Comparison of ENCODE assay signal across 7 mouse cellular contexts in the genomic region with DNA sequence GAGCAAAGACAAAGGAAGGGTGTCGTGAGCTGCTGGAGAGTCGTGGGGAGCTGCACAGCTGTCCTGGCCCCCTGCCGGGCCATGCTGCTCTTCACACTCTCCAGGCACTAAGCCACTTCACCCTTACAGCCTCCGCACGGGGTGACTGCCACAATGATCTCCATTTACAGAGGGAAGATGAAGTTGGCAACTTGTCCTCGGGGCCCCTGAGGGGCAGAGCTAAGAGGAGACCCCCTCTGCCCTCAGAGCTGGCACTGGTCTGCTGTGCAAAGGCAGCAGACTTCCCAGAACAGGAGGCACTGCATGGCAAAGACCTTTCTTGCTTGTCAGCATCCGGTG. TPM values are rescaled to one million over a fixed set of nuclear protein-coding genes. Genes with fewer than 3 reads are reported as not detected.
A peak's percentile ranks its signal among the peaks of the same experiment; 100 is the strongest.
DNase-seq lines count a peak whose midpoint lies in the region; ATAC-seq and TF ChIP-seq lines count a peak whose summit lies in the region.

No protein-coding gene starts in this region.

- no peak for TF ChIP-seq EP300 in lung, postnatal 0 days (IDR thresholded peaks at IDR 0.05)

- no peak overlapping the region for H3ac ChIP-seq in myocyte (ENCODE audit: control insufficient read depth, insufficient read length)

- no peaks in the 10 kb centered on the region for H3K79me2 ChIP-seq in myocyte (ENCODE audit: control insufficient read depth, insufficient read depth)

- no peak for TF ChIP-seq POLR2A in lung, adult 2 months (IDR thresholded peaks at IDR 0.05; ENCODE audit: borderline replicate concordance, extremely low read depth, low read depth, low read length)
- TF ChIP-seq POLR2A in myocyte (IDR thresholded peaks at IDR 0.05; ENCODE audit: insufficient read length, low read depth): no peak

- H3K4me1 ChIP-seq in lung, postnatal 0 days (ENCODE audit: insufficient read depth, low read depth, low read length): peaks cover 7% of the 10 kb centered on the region; the same call in 1 of the 2 replicates
- peaks cover 3% of the 10 kb centered on the region for H3K4me1 ChIP-seq in lung, adult 2 months (ENCODE audit: control insufficient read depth, insufficient read depth, low read length)
- peaks cover 9% of the 10 kb centered on the region for H3K4me1 ChIP-seq in forebrain, embryonic 16.5 days (replicated peaks; ENCODE audit: control insufficient read depth, insufficient read depth, low read length)
- peaks cover 31% of the 10 kb centered on the region for H3K4me1 ChIP-seq in hindbrain, embryonic 15.5 days (replicated peaks)

- H3K4me3 ChIP-seq in lung, postnatal 0 days (ENCODE audit: low read depth, low read length): no peak overlapping the region
- no peak overlapping the region for H3K4me3 ChIP-seq in lung, adult 2 months (replicated peaks; ENCODE audit: extremely low read depth, low read depth, low read length)
- no peak overlapping the region for H3K4me3 ChIP-seq in forebrain, embryonic 16.5 days (replicated peaks; ENCODE audit: low read length)
- no peak overlapping the region for H3K4me3 ChIP-seq in hindbrain, embryonic 15.5 days
- H3K4me3 ChIP-seq in myocyte: no peak overlapping the region

- H3K9ac ChIP-seq in lung, postnatal 0 days (replicated peaks; ENCODE audit: low read depth): no peak overlapping the region
- no peak overlapping the region; the same call in 1 of the 2 replicates for H3K9ac ChIP-seq in forebrain, embryonic 16.5 days (replicated peaks; ENCODE audit: low read depth, low read length)
- H3K9ac ChIP-seq in hindbrain, embryonic 15.5 days: no peak overlapping the region

- H3K4me2 ChIP-seq in lung, postnatal 0 days (replicated peaks; ENCODE audit: low read depth, low read length): no peak overlapping the region
- H3K4me2 ChIP-seq in forebrain, embryonic 16.5 days (ENCODE audit: low read length): no peak overlapping the region
- H3K4me2 ChIP-seq in hindbrain, embryonic 15.5 days: no peak overlapping the region
- H3K4me2 ChIP-seq in myocyte (ENCODE audit: low read depth): no peak overlapping the region

- peaks cover under 1% of the 10 kb centered on the region; the same call in 1 of the 2 replicates for H3K36me3 ChIP-seq in lung, postnatal 0 days (ENCODE audit: insufficient read depth, low read length)
- H3K36me3 ChIP-seq in forebrain, embryonic 16.5 days (ENCODE audit: control insufficient read depth, insufficient read depth): peaks cover 8% of the 10 kb centered on the region
- peaks cover 18% of the 10 kb centered on the region for H3K36me3 ChIP-seq in hindbrain, embryonic 15.5 days
- no peaks in the 10 kb centered on the region for H3K36me3 ChIP-seq in myocyte (ENCODE audit: control insufficient read depth, insufficient read depth)

- H3K27me3 ChIP-seq in lung, postnatal 0 days (replicated peaks; ENCODE audit: insufficient read depth, low read length): no peaks in the 10 kb centered on the region
- no peaks in the 10 kb centered on the region for H3K27me3 ChIP-seq in forebrain, embryonic 16.5 days (replicated peaks; ENCODE audit: control insufficient read depth, insufficient read depth, low read length)
- no peaks in the 10 kb centered on the region for H3K27me3 ChIP-seq in hindbrain, embryonic 15.5 days
- H3K27me3 ChIP-seq in myocyte (ENCODE audit: control insufficient read depth, insufficient read depth, insufficient read length): no peaks in the 10 kb centered on the region

- H3K9me3 ChIP-seq in lung, postnatal 0 days (ENCODE audit: low read length): no peaks in the 10 kb centered on the region
- H3K9me3 ChIP-seq in forebrain, embryonic 16.5 days (ENCODE audit: control insufficient read depth, low read length): no peaks in the 10 kb centered on the region
- no peaks in the 10 kb centered on the region for H3K9me3 ChIP-seq in hindbrain, embryonic 15.5 days

- peak; percentile 46 for TF ChIP-seq CTCF in lung, postnatal 0 days (IDR thresholded peaks at IDR 0.05)
- no peak for TF ChIP-seq CTCF in lung, adult 2 months (IDR thresholded peaks at IDR 0.05; ENCODE audit: insufficient read depth, low read length)

- no peak overlapping the region for H3K27ac ChIP-seq in lung, postnatal 0 days (ENCODE audit: low read length)
- no peak overlapping the region for H3K27ac ChIP-seq in forebrain, embryonic 16.5 days (ENCODE audit: low read length)
- peak overlapping the region; percentile 48; the same call in 1 of the 2 replicates for H3K27ac ChIP-seq in hindbrain, embryonic 15.5 days (replicated peaks)

- peak; percentile 54 for ATAC-seq in lung, postnatal 0 days
- peak; percentile 15; the same call in 1 of the 2 replicates for ATAC-seq in forebrain, embryonic 16.5 days
- ATAC-seq in hindbrain, embryonic 15.5 days (ENCODE audit: low FRiP score, low read depth): peak; percentile 54; the same call in 1 of the 2 replicates

- WGBS in lung, postnatal 0 days: 28% methylated on average over 7 of the region's 7 CpGs
- WGBS in lung, adult 2 months: 37% methylated on average over 7 of the region's 7 CpGs
- WGBS in forebrain, embryonic 16.5 days: 25% methylated on average over 7 of the region's 7 CpGs
- WGBS in hindbrain, embryonic 15.5 days: 10% methylated on average over 7 of the region's 7 CpGs

- DNase-seq in lung, postnatal 0 days (ENCODE audit: low spot score): peak; percentile 36
- DNase-seq in lung, adult 2 months: no peak
- DNase-seq in urinary bladder, postnatal 14 days (ENCODE audit: low spot score): no peak
- no peak for DNase-seq in frontal cortex, adult 2 months (ENCODE audit: extremely low spot score in 1 of 2, low spot score in 1 of 2)

TF ChIP-seq in myocyte, 11 proteins besides CTCF, POLR2A, EP300 and RAD21:
- TF ChIP-seq MYOG (IDR thresholded peaks at IDR 0.05; ENCODE audit: control insufficient read depth in 1 of 3, insufficient read depth in 1 of 3, insufficient read length in 2 of 3, low read depth in 2 of 3): peak in 2 of 3 experiments; percentile 44 to 55
- no peak for TF ChIP-seq REST (IDR thresholded peaks at IDR 0.05; ENCODE audit: insufficient read depth, insufficient read length)
- peak in 2 of 3 experiments; percentile 43 to 69 for TF ChIP-seq MYOD1 (IDR thresholded peaks at IDR 0.05; ENCODE audit: control insufficient read depth in 1 of 3, insufficient read length in 2 of 3, low read depth in 2 of 3)
TF ChIP-seq in myocyte: peak in this region for 2.

RNA-seq across cellular contexts. Expression of a gene that starts 20.1 kb away (rescaled TPM):
- polyA plus RNA-seq in lung, postnatal 0 days (2015; fragmentation: Nextera tagmentation; extraction: Ambion mirVana): 4.3 and 5.0 TPM in 2 replicates
- 5.1 TPM in 2 replicates for polyA plus RNA-seq in lung, adult 2 months (2012; rRNA removed)
- 39.6 and 44.3 TPM in 2 replicates for polyA plus RNA-seq in forebrain, embryonic 16.5 days (2015; fragmentation: Nextera tagmentation; extraction: Ambion mirVana)
- 35.8 and 36.5 TPM in 2 replicates for polyA plus RNA-seq in hindbrain, embryonic 15.5 days (2015; fragmentation: Nextera tagmentation; extraction: Ambion mirVana)
- 7.6 TPM for polyA plus RNA-seq in myocyte (2012; fragmentation: generic; extraction: Trizol)
- 38.1 and 38.2 TPM in 2 replicates for polyA plus RNA-seq in frontal cortex, adult 2 months (2012; rRNA removed)
